Mouse (Mus musculus): ENCODE data around the gene Pcnx. TPM values are rescaled to one million over a fixed set of nuclear protein-coding genes. Genes with fewer than 3 reads are reported as not detected.

Gene Pcnx
- polyA plus RNA-seq, 1 experiment, result 17.6 TPM

DNA sequence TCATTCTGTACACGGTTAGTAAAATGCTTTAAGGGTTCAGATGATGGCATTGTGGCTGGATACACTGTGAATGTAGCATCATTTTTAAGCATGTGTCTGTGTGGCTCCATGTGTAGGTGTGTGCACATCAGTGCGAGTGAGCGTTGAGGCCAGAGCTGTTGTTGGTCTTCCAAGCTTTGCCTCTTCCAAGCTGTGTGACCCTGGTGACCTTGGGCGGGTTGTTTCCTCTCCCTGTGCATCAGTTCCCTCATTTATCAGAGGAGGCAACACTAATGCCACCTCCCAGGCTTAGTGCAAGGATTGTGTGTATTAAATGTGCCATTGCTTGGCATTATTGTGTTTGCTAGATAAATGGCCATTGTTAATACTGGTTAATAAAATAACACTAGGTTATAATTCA, 76.2 kb downstream of the Pcnx start:
- H3K27me3 ChIP-seq (ENCODE audit: control insufficient read depth, insufficient read depth, insufficient read length), result no peaks in the 10 kb centered on the region
- H3K79me2 ChIP-seq (ENCODE audit: control insufficient read depth, insufficient read depth), result no peaks in the 10 kb centered on the region
- no peak overlapping the region for H3ac ChIP-seq (ENCODE audit: control insufficient read depth, insufficient read length)
- H3K4me2 ChIP-seq (ENCODE audit: low read depth), result no peak overlapping the region
- TF ChIP-seq REST (IDR thresholded peaks at IDR 0.05; ENCODE audit: insufficient read depth, insufficient read length) (no peak), MYOG (IDR thresholded peaks at IDR 0.05; ENCODE audit: control insufficient read depth in 1 of 3, insufficient read depth in 1 of 3, insufficient read length in 2 of 3, low read depth in 2 of 3) (no peak), POLR2A (IDR thresholded peaks at IDR 0.05; ENCODE audit: insufficient read length, low read depth) (no peak), MYOD1 (IDR thresholded peaks at IDR 0.05; ENCODE audit: control insufficient read depth in 1 of 3, insufficient read length in 2 of 3, low read depth in 2 of 3) (no peak), TCF3 (IDR thresholded peaks at IDR 0.05; ENCODE audit: insufficient read length, low read depth) (no peak), MAX (IDR thresholded peaks at IDR 0.05; ENCODE audit: low read depth) (no peak), TCF12 (IDR thresholded peaks at IDR 0.05; ENCODE audit: insufficient read depth, poor library complexity, severe bottlenecking) (no peak), USF1 (IDR thresholded peaks at IDR 0.05; ENCODE audit: low read depth) (no peak), CEBPB (IDR thresholded peaks at IDR 0.05; ENCODE audit: insufficient read depth, poor library complexity, severe bottlenecking) (no peak), POLR2AphosphoS2 (IDR thresholded peaks at IDR 0.05; ENCODE audit: insufficient read length, low read depth) (no peak), SRF (IDR thresholded peaks at IDR 0.05; ENCODE audit: control insufficient read depth, insufficient read length, low read depth) (no peak), E2F4 (IDR thresholded peaks at IDR 0.05; ENCODE audit: insufficient read depth) (no peak)
- H3K4me3 ChIP-seq, result no peak overlapping the region
- no peaks in the 10 kb centered on the region for H3K36me3 ChIP-seq (ENCODE audit: control insufficient read depth, insufficient read depth)

DNA sequence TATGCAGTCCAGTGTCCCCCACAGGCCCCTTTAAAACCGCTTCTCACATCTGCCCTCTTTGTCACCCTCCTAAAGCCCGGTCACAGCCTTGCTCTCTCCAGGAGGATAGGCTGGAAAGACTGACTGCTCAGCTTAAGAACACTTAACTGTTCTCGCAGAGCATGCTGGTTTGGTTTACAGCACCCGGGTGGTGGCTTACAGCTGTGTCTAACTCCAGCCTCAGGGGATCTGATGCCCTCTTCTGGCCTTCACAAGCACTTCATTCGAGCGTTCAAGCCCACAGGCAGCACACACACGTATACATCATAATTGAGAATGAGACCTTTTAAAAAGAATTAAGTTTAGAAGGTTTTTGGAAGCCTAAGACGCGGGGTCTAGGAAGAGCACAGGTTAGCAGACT, 81.4 kb downstream of the Pcnx start:
- Histone ChIP-seq H3K27me3 (ENCODE audit: control insufficient read depth, insufficient read depth, insufficient read length) (no peaks in the 10 kb centered on the region), H3K4me2 (ENCODE audit: low read depth) (no peak overlapping the region), H3ac (ENCODE audit: control insufficient read depth, insufficient read length) (no peak overlapping the region), H3K79me2 (ENCODE audit: control insufficient read depth, insufficient read depth) (no peaks in the 10 kb centered on the region), H3K36me3 (ENCODE audit: control insufficient read depth, insufficient read depth) (no peaks in the 10 kb centered on the region), H3K4me3 (no peak overlapping the region)
- no peak for TF ChIP-seq CEBPB (IDR thresholded peaks at IDR 0.05; ENCODE audit: insufficient read depth, poor library complexity, severe bottlenecking)
- no peak for TF ChIP-seq MAX (IDR thresholded peaks at IDR 0.05; ENCODE audit: low read depth)
- TF ChIP-seq REST (IDR thresholded peaks at IDR 0.05; ENCODE audit: insufficient read depth, insufficient read length), result no peak
- no peak for TF ChIP-seq TCF12 (IDR thresholded peaks at IDR 0.05; ENCODE audit: insufficient read depth, poor library complexity, severe bottlenecking)
- no peak for TF ChIP-seq SRF (IDR thresholded peaks at IDR 0.05; ENCODE audit: control insufficient read depth, insufficient read length, low read depth)
- no peak for TF ChIP-seq E2F4 (IDR thresholded peaks at IDR 0.05; ENCODE audit: insufficient read depth)
- TF ChIP-seq POLR2A (IDR thresholded peaks at IDR 0.05; ENCODE audit: insufficient read length, low read depth), result no peak
- no peak for TF ChIP-seq TCF3 (IDR thresholded peaks at IDR 0.05; ENCODE audit: insufficient read length, low read depth)
- TF ChIP-seq USF1 (IDR thresholded peaks at IDR 0.05; ENCODE audit: low read depth), result no peak
- TF ChIP-seq POLR2AphosphoS2 (IDR thresholded peaks at IDR 0.05; ENCODE audit: insufficient read length, low read depth), result no peak
- no peak for TF ChIP-seq MYOG (IDR thresholded peaks at IDR 0.05; ENCODE audit: control insufficient read depth in 1 of 3, insufficient read depth in 1 of 3, insufficient read length in 2 of 3, low read depth in 2 of 3)
- no peak for TF ChIP-seq MYOD1 (IDR thresholded peaks at IDR 0.05; ENCODE audit: control insufficient read depth in 1 of 3, insufficient read length in 2 of 3, low read depth in 2 of 3)

DNA sequence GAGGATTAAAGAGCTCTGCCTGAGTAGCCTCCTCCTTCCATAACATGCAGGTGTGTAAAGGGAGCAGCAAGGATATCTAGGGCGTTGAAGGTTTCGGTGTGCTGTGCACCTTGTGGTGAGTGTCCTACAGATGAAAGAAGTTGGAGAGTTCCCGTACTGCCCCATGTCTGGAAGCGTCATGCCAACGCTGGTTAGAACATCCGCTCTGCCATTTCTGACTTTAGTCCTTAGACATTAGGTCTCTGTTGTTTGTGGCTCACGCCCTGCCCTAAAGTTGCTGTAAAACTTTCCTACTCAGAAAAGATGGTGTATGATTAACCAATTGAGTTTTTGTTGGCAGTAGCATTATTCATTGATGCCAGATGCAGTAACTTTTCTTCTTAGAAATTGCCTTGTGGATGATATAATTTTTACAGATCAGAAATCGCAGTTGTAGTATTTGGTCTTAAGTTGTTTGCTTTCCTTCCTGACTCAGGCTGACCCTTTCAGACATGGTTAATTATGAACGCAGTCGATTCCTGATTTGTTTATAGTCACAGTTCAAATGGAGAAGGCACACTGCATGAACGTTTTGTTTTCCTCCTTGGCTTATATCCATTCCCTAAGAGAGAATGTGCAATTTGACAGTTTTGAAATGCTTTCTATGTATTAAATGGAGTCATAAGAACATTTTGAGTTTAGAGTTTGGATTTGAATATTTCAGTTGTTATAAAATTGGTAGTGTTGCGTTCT, 83.7 kb downstream of the Pcnx start:
- TF ChIP-seq POLR2A (IDR thresholded peaks at IDR 0.05; ENCODE audit: insufficient read length, low read depth), result no peak
- TF ChIP-seq MAX (IDR thresholded peaks at IDR 0.05; ENCODE audit: low read depth), result no peak
- H3K27me3 ChIP-seq (ENCODE audit: control insufficient read depth, insufficient read depth, insufficient read length), result no peaks in the 10 kb centered on the region
- H3ac ChIP-seq (ENCODE audit: control insufficient read depth, insufficient read length), result no peak overlapping the region
- no peaks in the 10 kb centered on the region for H3K79me2 ChIP-seq (ENCODE audit: control insufficient read depth, insufficient read depth)
- H3K4me3 ChIP-seq, result no peak overlapping the region
- no peak overlapping the region for H3K4me2 ChIP-seq (ENCODE audit: low read depth)
- H3K36me3 ChIP-seq (ENCODE audit: control insufficient read depth, insufficient read depth), result peaks cover under 1% of the 10 kb centered on the region

DNA sequence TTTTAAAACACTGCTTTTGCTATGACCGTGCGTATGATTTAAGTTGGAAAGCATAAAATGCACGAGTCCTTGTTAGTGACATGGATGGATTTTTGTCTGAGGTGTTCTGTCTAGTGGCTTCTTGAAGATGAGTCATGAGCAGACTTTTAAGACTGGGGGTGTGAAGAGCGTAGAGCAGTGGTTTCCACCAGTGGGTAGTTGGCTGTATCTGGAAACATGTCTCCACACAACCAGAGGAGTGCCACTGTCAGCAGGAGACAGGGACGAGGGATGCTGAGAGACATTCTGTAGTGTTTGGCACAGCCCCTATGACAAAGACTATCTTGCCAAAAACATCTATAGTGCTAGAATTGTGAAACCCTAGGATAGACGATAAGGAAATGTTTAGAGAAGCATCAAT, 89.2 kb downstream of the Pcnx start:
- Histone ChIP-seq H3ac (ENCODE audit: control insufficient read depth, insufficient read length) (no peak overlapping the region), H3K27me3 (ENCODE audit: control insufficient read depth, insufficient read depth, insufficient read length) (no peaks in the 10 kb centered on the region), H3K4me3 (no peak overlapping the region), H3K4me2 (ENCODE audit: low read depth) (no peak overlapping the region), H3K79me2 (ENCODE audit: control insufficient read depth, insufficient read depth) (no peaks in the 10 kb centered on the region), H3K36me3 (ENCODE audit: control insufficient read depth, insufficient read depth) (peaks cover 27% of the 10 kb centered on the region)
- TF ChIP-seq MYOD1 (IDR thresholded peaks at IDR 0.05; ENCODE audit: control insufficient read depth in 1 of 3, insufficient read length in 2 of 3, low read depth in 2 of 3) (no peak), MYOG (IDR thresholded peaks at IDR 0.05; ENCODE audit: control insufficient read depth in 1 of 3, insufficient read depth in 1 of 3, insufficient read length in 2 of 3, low read depth in 2 of 3) (no peak), MAX (IDR thresholded peaks at IDR 0.05; ENCODE audit: low read depth) (no peak), TCF3 (IDR thresholded peaks at IDR 0.05; ENCODE audit: insufficient read length, low read depth) (no peak), CEBPB (IDR thresholded peaks at IDR 0.05; ENCODE audit: insufficient read depth, poor library complexity, severe bottlenecking) (no peak), POLR2AphosphoS2 (IDR thresholded peaks at IDR 0.05; ENCODE audit: insufficient read length, low read depth) (no peak), REST (IDR thresholded peaks at IDR 0.05; ENCODE audit: insufficient read depth, insufficient read length) (no peak), SRF (IDR thresholded peaks at IDR 0.05; ENCODE audit: control insufficient read depth, insufficient read length, low read depth) (no peak)

DNA sequence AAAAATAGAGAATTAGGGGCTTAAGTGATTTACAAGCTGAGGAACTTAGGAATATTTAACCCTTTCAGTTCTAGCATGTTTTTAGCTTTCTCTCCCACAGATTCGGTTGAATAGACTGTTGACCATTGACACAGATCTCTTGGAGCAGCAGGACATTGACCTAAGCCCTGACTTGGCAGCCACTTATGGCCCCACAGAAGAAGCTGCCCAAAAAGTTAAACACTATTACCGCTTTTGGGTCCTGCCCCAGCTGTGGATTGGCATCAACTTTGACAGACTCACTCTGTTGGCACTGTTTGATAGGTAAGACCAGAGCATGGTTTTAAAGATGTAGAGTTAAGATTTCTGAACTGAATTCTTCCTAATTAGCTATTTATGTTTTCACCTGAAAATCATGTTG, 90.2 kb downstream of the Pcnx start:
- Histone ChIP-seq H3K4me3 (no peak overlapping the region), H3K36me3 (ENCODE audit: control insufficient read depth, insufficient read depth) (peaks cover 33% of the 10 kb centered on the region), H3ac (ENCODE audit: control insufficient read depth, insufficient read length) (no peak overlapping the region), H3K4me2 (ENCODE audit: low read depth) (no peak overlapping the region), H3K27me3 (ENCODE audit: control insufficient read depth, insufficient read depth, insufficient read length) (no peaks in the 10 kb centered on the region), H3K79me2 (ENCODE audit: control insufficient read depth, insufficient read depth) (no peaks in the 10 kb centered on the region)
- TF ChIP-seq TCF3 (IDR thresholded peaks at IDR 0.05; ENCODE audit: insufficient read length, low read depth), result no peak
- no peak for TF ChIP-seq CEBPB (IDR thresholded peaks at IDR 0.05; ENCODE audit: insufficient read depth, poor library complexity, severe bottlenecking)

All from myocyte (in vitro differentiated cells).